Mouse (Mus musculus) small intestine, adult 2 months (tissue): ENCODE measurements around the gene Sema5b.

Source experiments
- CTCF ChIP-seq: fragments of 200-500 bp; IDR thresholded peaks from 2 replicates; pipeline ENCODE4 v1.5.1; 2012; ENCODE audit warnings: low read depth, mild to moderate bottlenecking, control low read depth, inconsistent platforms, low read length, moderate library complexity, mixed read lengths; ENCODE audit not compliant: insufficient replicate concordance, insufficient read length; ENCODE audit errors: extremely low read depth
- POLR2A ChIP-seq: fragments of 200-500 bp; IDR thresholded peaks from 2 replicates; pipeline ENCODE4 v1.6.1; 2012; ENCODE audit warnings: low read depth, mild to moderate bottlenecking, control low read depth, inconsistent platforms, low read length, moderate library complexity

- TF ChIP-seq CTCF (no peak), POLR2A (no peak)
Measured at GRCm38 (mm10) chr16:35588731-35589151, 47.8 kb downstream of the Sema5b start.
